Mouse (Mus musculus): ENCODE measurements at regions not wholly inside any gene's neighbourhood (a gene's known extent, or its start where the extent isn't known, plus 50 kb on each side); places are given as distances from the start of the nearest gene placed in this dataset.

DNA sequence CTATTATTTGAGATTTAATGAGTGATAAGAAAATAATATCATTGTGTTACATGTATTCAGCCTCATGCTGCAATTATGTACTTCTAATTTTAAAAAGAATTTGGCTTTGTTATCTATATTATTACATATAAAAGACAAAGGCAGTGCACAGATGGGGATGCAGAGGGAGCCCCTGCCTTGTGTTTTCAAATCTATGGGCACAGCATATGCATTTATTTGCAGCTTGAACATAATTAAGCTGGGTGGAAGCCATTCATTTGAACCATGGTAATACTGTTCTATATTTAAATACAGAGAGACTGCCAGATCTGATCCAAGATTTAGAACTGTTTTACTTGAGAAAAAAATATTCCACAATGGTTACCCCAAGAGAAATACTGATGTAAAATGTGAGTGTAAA is 56.5 kb upstream of the Neil3 start:
- intact Hi-C loops (cut with DNase I), result no loop called here
- DNase-seq (ENCODE audit: low spot score in 2 of 2), result peak in 1 of 2 experiments; percentile 36
